Mouse (Mus musculus) gastrocnemius, postnatal 14 days (tissue): Measurements from ENCODE around the gene Klk5. TPM values are rescaled to one million over a fixed set of nuclear protein-coding genes. Genes with fewer than 3 reads are reported as not detected.
A peak's percentile ranks its signal among the peaks of the same experiment; 100 is the strongest.

Experiments
- DNase-seq: peaks from one replicate; pipeline ENCODE4 v3.0.0; 2021; ENCODE audit warnings: mixed read lengths
- intact Hi-C: fragments of 180-260 bp; cut with DNase I; formaldehyde crosslinking; loops from one replicate; pipeline ENCODE4 v1.15.1; 2025; ENCODE audit warnings: low total_unique reads
- long read RNA-seq, 2 experiments: library from polyadenylated mRNA; stranded (forward); transcript quantifications; one replicate each; pipeline ENCODE4 v2.0.0; 2021
- total RNA-seq, 2 experiments: library from RNA; stranded (reverse); gene quantifications; 2 replicates each; pipeline ENCODE4 v1.2.3; 2021

The Klk5 gene
- total RNA-seq: not detected
- long read RNA-seq, experiment 1: 0 reads
- long read RNA-seq, experiment 2: 0 reads

GRCm38 (mm10) chr7:43841701-43842100 is at the start of gene Klk5:
Gene Klk5, plus strand, starts transcription at chr7:43841971.
- intact Hi-C loops: no loop called here
- no peak for DNase-seq

- intact Hi-C loops: no loop called here
- no peak for DNase-seq
Observed at GRCm38 (mm10) chr7:43796355-43796754, 45.4 kb upstream of the Klk5 start.

GRCm38 (mm10) chr7:43797333-43797769 is 44.4 kb upstream of the Klk5 start, which contains the start of gene Klk8:
Gene Klk8, plus strand, starts transcription at chr7:43797577.
- no peak for DNase-seq
- intact Hi-C loops: no loop called here

- intact Hi-C loops: no loop called here
- DNase-seq: no peak
Observed at GRCm38 (mm10) chr7:43797844-43798462, 43.8 kb upstream of the Klk5 start.

- DNase-seq: no peak
- intact Hi-C loops: no loop called here
Observed at GRCm38 (mm10) chr7:43799876-43800275, 41.9 kb upstream of the Klk5 start.

- intact Hi-C loops: no loop called here
- no peak for DNase-seq
Observed at GRCm38 (mm10) chr7:43810994-43811393, 30.8 kb upstream of the Klk5 start, which contains the start of gene Klk7. Gene Klk7, plus strand, starts transcription at chr7:43811294.

GRCm38 (mm10) chr7:43815211-43815610 is 26.6 kb upstream of the Klk5 start:
- intact Hi-C loops: no loop called here
- DNase-seq: no peak

GRCm38 (mm10) chr7:43816746-43817145 is 25.0 kb upstream of the Klk5 start:
- intact Hi-C loops: no loop called here

GRCm38 (mm10) chr7:43821581-43821980 is 20.2 kb upstream of the Klk5 start:
- DNase-seq: no peak
- intact Hi-C loops: no loop called here

More at GRCm38 (mm10) chr7:43816746-43817145, 25.0 kb upstream of the Klk5 start:
- no peak for DNase-seq

GRCm38 (mm10) chr7:43824199-43824598 is 17.6 kb upstream of the Klk5 start, which contains the start of gene Klk6:
Gene Klk6, plus strand, starts transcription at chr7:43824499.
- intact Hi-C loops: no loop called here
- no peak for DNase-seq

GRCm38 (mm10) chr7:43826056-43826455 is 15.7 kb upstream of the Klk5 start:
- intact Hi-C loops: no loop called here
- no peak for DNase-seq

GRCm38 (mm10) chr7:43827706-43828105 is 14.1 kb upstream of the Klk5 start:
- intact Hi-C loops: no loop called here
- DNase-seq: no peak

- intact Hi-C loops: no loop called here
- no peak for DNase-seq
Observed at GRCm38 (mm10) chr7:43829006-43829405, 12.8 kb upstream of the Klk5 start.

- no peak for DNase-seq
- intact Hi-C loops: no loop called here
Observed at GRCm38 (mm10) chr7:43843801-43844200, 2.0 kb downstream of the Klk5 start.

GRCm38 (mm10) chr7:43851616-43852015 is 9.8 kb downstream of the Klk5 start:
- no peak for DNase-seq
- intact Hi-C loops: no loop called here

GRCm38 (mm10) chr7:43854642-43855380 is 13.0 kb downstream of the Klk5 start:
- intact Hi-C loops: no loop called here
- no peak for DNase-seq

- intact Hi-C loops: no loop called here
Observed at GRCm38 (mm10) chr7:43855709-43856108, 13.9 kb downstream of the Klk5 start.

GRCm38 (mm10) chr7:43856307-43856706 is 14.5 kb downstream of the Klk5 start:
- DNase-seq: no peak
- intact Hi-C loops: no loop called here

More at GRCm38 (mm10) chr7:43855709-43856108, 13.9 kb downstream of the Klk5 start:
- no peak for DNase-seq

- no peak for DNase-seq
- intact Hi-C loops: no loop called here
Observed at GRCm38 (mm10) chr7:43857501-43857900, 15.7 kb downstream of the Klk5 start.

GRCm38 (mm10) chr7:43860411-43860810 is 18.6 kb downstream of the Klk5 start:
- DNase-seq: no peak
- intact Hi-C loops: no loop called here

- DNase-seq: peak; percentile 63
- intact Hi-C loops: no loop called here
Observed at GRCm38 (mm10) chr7:43873237-43873636, 31.5 kb downstream of the Klk5 start.
